ENCODE assay signal across 1 mouse cellular context in the genomic region with DNA sequence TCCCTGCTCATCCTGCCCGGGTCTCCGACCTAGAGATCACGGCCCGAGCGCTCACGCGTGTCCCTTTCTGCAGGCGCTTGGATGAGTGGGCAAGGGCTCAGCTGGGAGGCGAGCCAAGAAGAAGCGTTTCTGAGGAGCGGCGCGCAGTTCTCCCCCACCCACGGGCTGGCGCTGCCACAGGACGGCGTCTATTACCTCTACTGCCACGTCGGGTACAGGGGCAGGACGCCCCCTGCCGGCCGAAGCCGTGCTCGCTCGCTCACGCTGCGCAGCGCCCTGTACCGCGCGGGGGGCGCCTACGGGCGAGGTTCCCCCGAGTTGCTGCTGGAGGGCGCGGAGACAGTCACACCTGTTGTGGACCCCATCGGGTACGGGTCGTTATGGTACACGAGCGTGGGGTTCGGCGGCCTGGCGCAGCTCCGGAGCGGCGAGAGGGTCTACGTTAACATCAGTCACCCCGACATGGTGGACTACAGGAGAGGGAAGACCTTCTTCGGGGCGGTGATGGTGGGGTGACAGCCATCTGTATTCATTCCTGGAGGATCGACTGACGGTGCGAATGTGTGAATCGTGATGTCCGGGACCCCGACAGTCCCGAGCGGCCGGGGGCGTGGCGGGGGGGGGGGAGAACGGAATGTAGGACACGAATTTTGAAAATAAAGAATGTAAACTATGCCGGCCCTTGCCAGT.
TF ChIP-seq lines count a peak whose summit lies in the region.

No protein-coding gene starts in this region.

TF ChIP-seq in MEL, 35 proteins besides CTCF, POLR2A, EP300 and RAD21 (continued from another document):
- TF ChIP-seq MYC (IDR thresholded peaks at IDR 0.05; ENCODE audit: low read depth, low read length) (no peak), NELFE (IDR thresholded peaks at IDR 0.05; ENCODE audit: low read depth, low read length) (peak; percentile 42; the same call in 1 of the 2 replicates), MEF2A (IDR thresholded peaks at IDR 0.05; ENCODE audit: extremely low read depth, insufficient replicate concordance, low read depth, low read length, poor library complexity, severe bottlenecking) (no peak), POLR2AphosphoS2 (IDR thresholded peaks at IDR 0.05; ENCODE audit: low read length) (no peak), NRF1 (IDR thresholded peaks at IDR 0.05; ENCODE audit: insufficient read depth, low read depth, low read length, poor library complexity, severe bottlenecking) (peak; percentile 52; the same call in 1 of the 2 replicates), ZKSCAN1 (IDR thresholded peaks at IDR 0.05; ENCODE audit: low read depth, low read length) (no peak), MAX (IDR thresholded peaks at IDR 0.05; ENCODE audit: low read length) (peak; percentile 10; the same call in 1 of the 2 replicates), E2F4 (IDR thresholded peaks at IDR 0.05; ENCODE audit: borderline replicate concordance, low read depth, low read length) (no peak)
